ENCODE assay signal across 8 mouse cellular contexts in genomic region chr10:81413310-81414261, GRCm38 (mm10). TPM values are rescaled to one million over a fixed set of nuclear protein-coding genes. Genes with fewer than 3 reads are reported as not detected.
A peak's percentile ranks its signal among the peaks of the same experiment; 100 is the strongest.
DNase-seq lines count a peak whose midpoint lies in the region; ATAC-seq and TF ChIP-seq lines count a peak whose summit lies in the region.

No protein-coding gene starts in this region.

- H3K36me3 ChIP-seq in intestine, embryonic 15.5 days = no peaks in the 10 kb centered on the region
- no peaks in the 10 kb centered on the region for H3K36me3 ChIP-seq in limb, embryonic 11.5 days (ENCODE audit: control insufficient read depth, insufficient read depth, low read length)
- no peaks in the 10 kb centered on the region for H3K36me3 ChIP-seq in midbrain, embryonic 11.5 days (ENCODE audit: control insufficient read depth, insufficient read depth, low read length)
- H3K36me3 ChIP-seq in small intestine, adult 2 months (ENCODE audit: control insufficient read depth, insufficient read depth, low read length) = no peaks in the 10 kb centered on the region; the same call in 1 of the 2 replicates

- H3K27ac ChIP-seq in intestine, embryonic 15.5 days = 0 out of 2 replicates have a peak overlapping the region, but pooled peaks have one; percentile 40
- H3K27ac ChIP-seq in limb, embryonic 11.5 days (replicated peaks; ENCODE audit: low read depth, low read length) = peak overlapping the region; percentile 11; the same call in 1 of the 2 replicates
- H3K27ac ChIP-seq in midbrain, embryonic 11.5 days (ENCODE audit: low read depth, low read length) = no peak overlapping the region; the same call in none of the 2 replicates
- peak overlapping the region; percentile 89 for H3K27ac ChIP-seq in small intestine, adult 2 months (ENCODE audit: insufficient read depth, low read depth, low read length)

- H3K4me2 ChIP-seq in intestine, embryonic 15.5 days (replicated peaks) = peak overlapping the region; percentile 49
- H3K4me2 ChIP-seq in limb, embryonic 11.5 days (ENCODE audit: low read depth, severe bottlenecking) = peak overlapping the region; percentile 27
- peak overlapping the region; percentile 17; the same call in 1 of the 2 replicates for H3K4me2 ChIP-seq in midbrain, embryonic 11.5 days

- no peak overlapping the region for H3K4me3 ChIP-seq in intestine, embryonic 15.5 days (replicated peaks)
- H3K4me3 ChIP-seq in limb, embryonic 11.5 days (ENCODE audit: low read depth, low read length) = peak overlapping the region; percentile 6; the same call in 1 of the 2 replicates
- H3K4me3 ChIP-seq in midbrain, embryonic 11.5 days (ENCODE audit: low read depth, low read length) = no peak overlapping the region
- H3K4me3 ChIP-seq in small intestine, adult 2 months (ENCODE audit: low read depth, low read length) = peak overlapping the region; percentile 55

- no peak for TF ChIP-seq POLR2A in small intestine, adult 2 months (IDR thresholded peaks at IDR 0.05; ENCODE audit: low read depth, low read length)

- H3K27me3 ChIP-seq in intestine, embryonic 15.5 days (replicated peaks) = no peaks in the 10 kb centered on the region
- H3K27me3 ChIP-seq in limb, embryonic 11.5 days (ENCODE audit: control insufficient read depth, insufficient read depth, low read length) = no peaks in the 10 kb centered on the region
- H3K27me3 ChIP-seq in midbrain, embryonic 11.5 days (ENCODE audit: control insufficient read depth, insufficient read depth, low read length) = no peaks in the 10 kb centered on the region; the same call in 1 of the 2 replicates
- no peaks in the 10 kb centered on the region for H3K27me3 ChIP-seq in small intestine, adult 2 months (ENCODE audit: control insufficient read depth, insufficient read depth, low read length)

- H3K4me1 ChIP-seq in intestine, embryonic 15.5 days (replicated peaks) = peaks cover 94% of the 10 kb centered on the region
- peaks cover 60% of the 10 kb centered on the region for H3K4me1 ChIP-seq in limb, embryonic 11.5 days (ENCODE audit: control insufficient read depth, insufficient read depth, low read length)
- peaks cover 36% of the 10 kb centered on the region for H3K4me1 ChIP-seq in midbrain, embryonic 11.5 days (ENCODE audit: control insufficient read depth, insufficient read depth, low read length)
- peaks cover 75% of the 10 kb centered on the region for H3K4me1 ChIP-seq in small intestine, adult 2 months (ENCODE audit: control insufficient read depth, insufficient read depth, insufficient read length, low read length)

- TF ChIP-seq CTCF in small intestine, adult 2 months (IDR thresholded peaks at IDR 0.05; ENCODE audit: extremely low read depth, insufficient read length, insufficient replicate concordance, low read depth, low read length) = no peak

- 0 out of 2 replicates have a peak overlapping the region, but pooled peaks have one; percentile 3 for H3K9ac ChIP-seq in intestine, embryonic 15.5 days
- H3K9ac ChIP-seq in limb, embryonic 11.5 days (ENCODE audit: low read length) = peak overlapping the region; percentile 45
- peak overlapping the region; percentile 42 for H3K9ac ChIP-seq in midbrain, embryonic 11.5 days (ENCODE audit: low read length)

- peak; percentile 26; the same call in 1 of the 2 replicates for ATAC-seq in intestine, embryonic 15.5 days
- no peak for ATAC-seq in limb, embryonic 11.5 days (ENCODE audit: insufficient number of reproducible peaks, low FRiP score, low TSS enrichment, low read depth)
- ATAC-seq in midbrain, embryonic 11.5 days (ENCODE audit: low FRiP score) = peak; percentile 5; the same call in 1 of the 2 replicates
- no peak for ATAC-seq in erythroblast, adult 5-6 weeks (replicated peaks; ENCODE audit: low FRiP score, poor library complexity, severe bottlenecking)

- no peaks in the 10 kb centered on the region for H3K9me3 ChIP-seq in intestine, embryonic 15.5 days
- H3K9me3 ChIP-seq in limb, embryonic 11.5 days (ENCODE audit: control insufficient read depth, low read length) = no peaks in the 10 kb centered on the region
- no peaks in the 10 kb centered on the region for H3K9me3 ChIP-seq in midbrain, embryonic 11.5 days (ENCODE audit: control insufficient read depth, low read length)

- peak; percentile 90 for DNase-seq in adrenal gland, adult 2 months
- DNase-seq in cerebellum, adult 9-11 months = peak; percentile 90
- peak; percentile 80 to 89 for DNase-seq in gastrocnemius, postnatal 4 days (ENCODE audit: low spot score in 2 of 2)
- DNase-seq in limb, embryonic 11.5 days (ENCODE audit: low spot score) = peak; percentile 76
- DNase-seq in midbrain, embryonic 11.5 days (ENCODE audit: low spot score, missing footprints) = no peak

- 29% methylated on average over 26 of the region's 26 CpGs for WGBS in intestine, embryonic 15.5 days
- WGBS in limb, embryonic 11.5 days = 29% methylated on average over 26 of the region's 26 CpGs
- WGBS in midbrain, embryonic 11.5 days = 29% methylated on average over 26 of the region's 26 CpGs
- 23% methylated on average over 26 of the region's 26 CpGs for WGBS in small intestine, adult 2 months

RNA-seq across cellular contexts. Expression of gene Smim24, which starts 20.7 kb away (rescaled TPM):
- total RNA-seq in adrenal gland, adult 2 months (2021) = 1 to 10 TPM; 1.4 to 1.6 TPM
- polyA plus RNA-seq in adrenal gland, adult 2 months (2012; rRNA removed) = 4.5 and 5.4 TPM in 2 replicates
- under 1 TPM; 0.91 to 0.98 TPM for total RNA-seq in gastrocnemius, postnatal 4 days (2021)
- 235 and 288 TPM in 2 replicates for polyA plus RNA-seq in intestine, embryonic 15.5 days (2015; fragmentation: Nextera tagmentation; extraction: Ambion mirVana)
- polyA plus RNA-seq in limb, embryonic 11.5 days (2014; fragmentation: Nextera tagmentation; extraction: Ambion mirVana) = 3.4 and 3.5 TPM in 2 replicates
- 2.3 and 2.7 TPM in 2 replicates for polyA plus RNA-seq in midbrain, embryonic 11.5 days (2014; fragmentation: Nextera tagmentation; extraction: Ambion mirVana)
- polyA plus RNA-seq in small intestine, adult 2 months (2012; rRNA removed) = 2,702 and 6,898 TPM in 2 replicates
- 5.4 TPM in 1 of 2 replicates, not detected in the other for total RNA-seq in erythroblast, adult 5-6 weeks (2015; ENCODE audit: low replicate concordance)
- 1.8 and 3.8 TPM in 2 replicates for total RNA-seq in erythroblast, adult 5-6 weeks (2017; ENCODE audit: low replicate concordance)

RNA-seq across cellular contexts. Expression of gene Gm48552, which starts 24.8 kb away (rescaled TPM):
- 1 to 10 TPM in 1 of 2 experiments, not detected in 1; 1.4 TPM for total RNA-seq in adrenal gland, adult 2 months (2021)
- polyA plus RNA-seq in adrenal gland, adult 2 months (2012; rRNA removed) = 2.5 and 4.4 TPM in 2 replicates
- total RNA-seq in gastrocnemius, postnatal 4 days (2021) = 1 to 10 TPM; 1.3 to 2.0 TPM
- 1.4 TPM in 1 of 2 replicates, not detected in the other for polyA plus RNA-seq in intestine, embryonic 15.5 days (2015; fragmentation: Nextera tagmentation; extraction: Ambion mirVana)
- polyA plus RNA-seq in limb, embryonic 11.5 days (2014; fragmentation: Nextera tagmentation; extraction: Ambion mirVana) = 0.40 and 1.0 TPM in 2 replicates
- 0.20 and 0.47 TPM in 2 replicates for polyA plus RNA-seq in midbrain, embryonic 11.5 days (2014; fragmentation: Nextera tagmentation; extraction: Ambion mirVana)
- 2.9 and 5.0 TPM in 2 replicates for polyA plus RNA-seq in small intestine, adult 2 months (2012; rRNA removed)
- not detected in 2 replicates for total RNA-seq in erythroblast, adult 5-6 weeks (2015; ENCODE audit: low replicate concordance)
- total RNA-seq in erythroblast, adult 5-6 weeks (2017; ENCODE audit: low replicate concordance) = 5.6 TPM in 1 of 2 replicates, not detected in the other

RNA-seq across cellular contexts. Expression of gene Gm48551, which starts 29.3 kb away (rescaled TPM):
- 1 to 10 TPM; 1.8 to 2.5 TPM for total RNA-seq in adrenal gland, adult 2 months (2021)
- 2.9 and 6.7 TPM in 2 replicates for polyA plus RNA-seq in adrenal gland, adult 2 months (2012; rRNA removed)
- total RNA-seq in gastrocnemius, postnatal 4 days (2021) = 1 to 10 TPM in 1 of 2 experiments, under 1 TPM in 1; 0.70 to 1.5 TPM
- 2.8 and 3.6 TPM in 2 replicates for polyA plus RNA-seq in intestine, embryonic 15.5 days (2015; fragmentation: Nextera tagmentation; extraction: Ambion mirVana)
- polyA plus RNA-seq in limb, embryonic 11.5 days (2014; fragmentation: Nextera tagmentation; extraction: Ambion mirVana) = 2.1 and 2.8 TPM in 2 replicates
- polyA plus RNA-seq in midbrain, embryonic 11.5 days (2014; fragmentation: Nextera tagmentation; extraction: Ambion mirVana) = 2.7 and 2.9 TPM in 2 replicates
- polyA plus RNA-seq in small intestine, adult 2 months (2012; rRNA removed) = 1.8 and 4.8 TPM in 2 replicates
- 2.5 and 3.7 TPM in 2 replicates for total RNA-seq in erythroblast, adult 5-6 weeks (2015; ENCODE audit: low replicate concordance)
- total RNA-seq in erythroblast, adult 5-6 weeks (2017; ENCODE audit: low replicate concordance) = 1.3 TPM in 1 of 2 replicates, not detected in the other

RNA-seq across cellular contexts. Expression of gene Dohh, which starts 29.4 kb away (rescaled TPM):
- total RNA-seq in adrenal gland, adult 2 months (2021) = 10 to 100 TPM; 39.6 to 54.3 TPM
- 125 and 132 TPM in 2 replicates for polyA plus RNA-seq in adrenal gland, adult 2 months (2012; rRNA removed)
- total RNA-seq in gastrocnemius, postnatal 4 days (2021) = 10 to 100 TPM; 48.1 to 48.5 TPM
- 89.2 and 100 TPM in 2 replicates for polyA plus RNA-seq in intestine, embryonic 15.5 days (2015; fragmentation: Nextera tagmentation; extraction: Ambion mirVana)
- polyA plus RNA-seq in limb, embryonic 11.5 days (2014; fragmentation: Nextera tagmentation; extraction: Ambion mirVana) = 53.7 and 55.7 TPM in 2 replicates
- polyA plus RNA-seq in midbrain, embryonic 11.5 days (2014; fragmentation: Nextera tagmentation; extraction: Ambion mirVana) = 43.3 and 53.7 TPM in 2 replicates
- polyA plus RNA-seq in small intestine, adult 2 months (2012; rRNA removed) = 86.8 and 113 TPM in 2 replicates
- total RNA-seq in erythroblast, adult 5-6 weeks (2015; ENCODE audit: low replicate concordance) = 10.4 and 11.7 TPM in 2 replicates
- total RNA-seq in erythroblast, adult 5-6 weeks (2017; ENCODE audit: low replicate concordance) = 32.5 and 33.7 TPM in 2 replicates

RNA-seq across cellular contexts. Expression of gene Fzr1, which starts 35.3 kb away (rescaled TPM):
- total RNA-seq in adrenal gland, adult 2 months (2021) = 10 to 100 TPM; 40.7 to 45.0 TPM
- 95.6 and 103 TPM in 2 replicates for polyA plus RNA-seq in adrenal gland, adult 2 months (2012; rRNA removed)
- total RNA-seq in gastrocnemius, postnatal 4 days (2021) = 10 to 100 TPM; 32.2 to 33.5 TPM
- polyA plus RNA-seq in intestine, embryonic 15.5 days (2015; fragmentation: Nextera tagmentation; extraction: Ambion mirVana) = 83.2 and 85.7 TPM in 2 replicates
- polyA plus RNA-seq in limb, embryonic 11.5 days (2014; fragmentation: Nextera tagmentation; extraction: Ambion mirVana) = 107 and 119 TPM in 2 replicates
- 94.3 and 104 TPM in 2 replicates for polyA plus RNA-seq in midbrain, embryonic 11.5 days (2014; fragmentation: Nextera tagmentation; extraction: Ambion mirVana)
- polyA plus RNA-seq in small intestine, adult 2 months (2012; rRNA removed) = 70.5 and 132 TPM in 2 replicates
- 286 and 325 TPM in 2 replicates for total RNA-seq in erythroblast, adult 5-6 weeks (2015; ENCODE audit: low replicate concordance)
- total RNA-seq in erythroblast, adult 5-6 weeks (2017; ENCODE audit: low replicate concordance) = 463 and 486 TPM in 2 replicates

Comparison
In these comparisons a context has a peak if more than half of its experiments do, and no peak if none do; other contexts are left out.
1. ATAC-seq: peak in intestine, embryonic 15.5 days (single experiment) and midbrain, embryonic 11.5 days (single experiment); none in limb, embryonic 11.5 days (single experiment) and erythroblast, adult 5-6 weeks (single experiment).
2. H3K4me3 ChIP-seq: peak in limb, embryonic 11.5 days (single experiment) and small intestine, adult 2 months (single experiment); none in intestine, embryonic 15.5 days (single experiment) and midbrain, embryonic 11.5 days (single experiment).
3. RNA of gene Smim24, which starts 20.7 kb away (polyA plus RNA-seq): 2,702 to 6,898 TPM in small intestine, adult 2 months and 235 to 288 TPM in intestine, embryonic 15.5 days; 4.5 to 5.4 TPM in adrenal gland, adult 2 months, 3.4 to 3.5 TPM in limb, embryonic 11.5 days and 2.3 to 2.7 TPM in midbrain, embryonic 11.5 days; every median in the first group is over 10 times any median in the second.
4. Peak in every context shown above with its lines, with median percentiles within 50 percentile points of each other: H3K4me2 ChIP-seq and H3K9ac ChIP-seq.